Mouse (Mus musculus): ENCODE data around the gene Cidec. TPM values are rescaled to one million over a fixed set of nuclear protein-coding genes. Genes with fewer than 3 reads are reported as not detected.

The Cidec gene
- polyA plus RNA-seq, 1 experiment from 2014 or later, result not detected

DNA sequence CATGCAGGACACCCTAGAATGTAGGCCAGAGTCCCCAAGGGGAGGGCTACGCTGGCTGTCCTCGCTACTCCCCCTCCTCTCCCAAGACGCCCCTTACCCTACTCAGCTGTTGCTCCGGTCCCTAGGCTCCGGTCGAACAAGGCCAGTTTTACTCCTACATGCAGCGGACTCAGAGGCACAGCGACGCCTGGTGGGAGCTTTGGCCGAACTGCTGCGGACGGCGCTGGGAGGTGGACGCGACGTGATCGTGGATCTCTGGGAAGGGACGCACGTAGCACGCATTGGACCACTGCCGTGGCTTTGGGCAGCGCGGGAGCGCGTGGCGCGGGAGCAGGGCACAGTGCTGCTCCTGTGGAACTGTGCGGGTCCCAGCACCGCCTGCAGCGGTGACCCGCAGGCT, 33.9 kb upstream of the Cidec start:
- H3K4me2 ChIP-seq, result peak overlapping the region; percentile 79
- H3K36me3 ChIP-seq, result no peaks in the 10 kb centered on the region
- peak overlapping the region; percentile 53 for H3K9ac ChIP-seq (replicated peaks)
- no peak overlapping the region for H3K27ac ChIP-seq (replicated peaks)
- no peaks in the 10 kb centered on the region for H3K9me3 ChIP-seq (replicated peaks)
- 2% methylated on average over 31 of the region's 31 CpGs for WGBS
- peak overlapping the region; percentile 36 for H3K4me3 ChIP-seq (replicated peaks)
- peaks cover 19% of the 10 kb centered on the region for H3K4me1 ChIP-seq
- peaks cover 29% of the 10 kb centered on the region for H3K27me3 ChIP-seq (replicated peaks)
- peak; percentile 83 for ATAC-seq (ENCODE audit: low FRiP score)

DNA sequence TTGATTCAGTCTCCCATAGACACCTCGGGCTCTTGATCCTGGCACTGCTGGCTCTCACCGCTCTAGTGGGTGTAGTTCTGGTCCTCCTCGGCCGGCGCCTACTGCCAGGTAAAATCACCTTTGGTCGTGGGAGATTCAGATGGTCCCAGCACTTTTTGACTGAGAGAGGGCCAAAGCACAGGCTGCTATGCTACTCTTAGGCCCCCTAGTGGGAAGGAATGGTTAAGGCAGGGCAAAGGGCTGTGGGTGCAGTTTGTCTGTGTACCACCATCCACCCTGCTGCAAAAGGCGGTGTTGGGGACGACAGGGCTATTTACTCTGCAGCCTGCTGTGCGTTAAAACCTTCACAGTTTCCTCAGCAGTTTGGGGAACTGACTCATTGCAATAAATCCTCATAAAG, 33.5 kb upstream of the Cidec start:
- WGBS, result 6% methylated on average over 9 of the region's 9 CpGs
- Histone ChIP-seq H3K4me2 (peak overlapping the region; percentile 79), H3K4me1 (peaks cover 19% of the 10 kb centered on the region), H3K4me3 (replicated peaks) (peak overlapping the region; percentile 36), H3K9ac (replicated peaks) (peak overlapping the region; percentile 53; the same call in 1 of the 2 replicates), H3K9me3 (replicated peaks) (no peaks in the 10 kb centered on the region), H3K27me3 (replicated peaks) (peaks cover 29% of the 10 kb centered on the region), H3K36me3 (no peaks in the 10 kb centered on the region), H3K27ac (replicated peaks) (no peak overlapping the region)
- peak; percentile 77 for ATAC-seq (ENCODE audit: low FRiP score)

DNA sequence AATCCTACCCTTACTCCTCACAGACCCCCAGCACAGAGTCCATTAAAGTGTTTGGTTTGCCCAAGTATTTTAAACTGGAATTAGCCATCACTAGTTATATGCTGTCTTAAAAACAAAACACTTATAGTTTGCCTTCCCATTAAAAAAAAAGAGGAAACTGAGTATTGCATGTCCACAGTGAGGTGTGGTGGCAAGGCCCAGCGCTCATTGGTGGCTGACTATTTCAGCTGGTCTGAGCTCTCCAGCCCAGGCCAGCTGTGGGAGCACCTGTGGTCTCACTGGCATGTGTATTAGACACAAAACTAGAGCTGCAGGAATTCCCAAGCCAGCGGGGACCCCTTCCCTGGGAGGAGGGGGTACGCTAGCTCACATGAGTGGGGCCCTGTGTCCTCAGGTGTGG, 33.0 kb upstream of the Cidec start:
- peaks cover 29% of the 10 kb centered on the region for H3K27me3 ChIP-seq (replicated peaks)
- WGBS, result 67% methylated on average over 3 of the region's 3 CpGs
- ATAC-seq (ENCODE audit: low FRiP score), result no peak

GRCm38 (mm10) chr6:113465602-113466001, 30.0 kb upstream of the Cidec start:
- Histone ChIP-seq H3K4me1 (peaks cover 14% of the 10 kb centered on the region), H3K36me3 (no peaks in the 10 kb centered on the region), H3K27me3 (replicated peaks) (peaks cover 23% of the 10 kb centered on the region), H3K4me2 (no peak overlapping the region), H3K9me3 (replicated peaks) (no peaks in the 10 kb centered on the region), H3K9ac (replicated peaks) (no peak overlapping the region), H3K4me3 (replicated peaks) (no peak overlapping the region), H3K27ac (replicated peaks) (no peak overlapping the region)
- 63% methylated on average over 5 of the region's 5 CpGs for WGBS
- ATAC-seq (ENCODE audit: low FRiP score), result no peak

More for the DNA sequence above, 33.0 kb upstream of the Cidec start:
- no peak overlapping the region for H3K9ac ChIP-seq (replicated peaks)
- H3K27ac ChIP-seq (replicated peaks), result no peak overlapping the region
- peaks cover 19% of the 10 kb centered on the region for H3K4me1 ChIP-seq
- no peaks in the 10 kb centered on the region for H3K9me3 ChIP-seq (replicated peaks)
- H3K4me3 ChIP-seq (replicated peaks), result no peak overlapping the region
- no peak overlapping the region for H3K4me2 ChIP-seq
- H3K36me3 ChIP-seq, result no peaks in the 10 kb centered on the region

GRCm38 (mm10) chr6:113464040-113464439, 28.5 kb upstream of the Cidec start:
- H3K4me1 ChIP-seq, result peaks cover 4% of the 10 kb centered on the region
- WGBS, result 67% methylated on average over 7 of the region's 7 CpGs
- no peak for ATAC-seq (ENCODE audit: low FRiP score)

GRCm38 (mm10) chr6:113458635-113459034, 23.1 kb upstream of the Cidec start:
- Histone ChIP-seq H3K4me2 (no peak overlapping the region), H3K27ac (replicated peaks) (no peak overlapping the region), H3K4me1 (no peaks in the 10 kb centered on the region), H3K9ac (replicated peaks) (no peak overlapping the region), H3K9me3 (replicated peaks) (no peaks in the 10 kb centered on the region), H3K27me3 (replicated peaks) (0 out of 2 replicates have a peak, but pooled peaks cover 9% of the 10 kb centered on the region), H3K4me3 (replicated peaks) (no peak overlapping the region), H3K36me3 (no peaks in the 10 kb centered on the region)
- no peak for ATAC-seq (ENCODE audit: low FRiP score)
- 75% methylated on average over 10 of the region's 10 CpGs for WGBS

More at GRCm38 (mm10) chr6:113464040-113464439, 28.5 kb upstream of the Cidec start:
- Histone ChIP-seq H3K4me3 (replicated peaks) (no peak overlapping the region), H3K36me3 (no peaks in the 10 kb centered on the region), H3K27me3 (replicated peaks) (peaks cover 10% of the 10 kb centered on the region; the same call in 1 of the 2 replicates), H3K27ac (replicated peaks) (no peak overlapping the region), H3K9ac (replicated peaks) (no peak overlapping the region), H3K4me2 (no peak overlapping the region), H3K9me3 (replicated peaks) (no peaks in the 10 kb centered on the region)

- Histone ChIP-seq H3K36me3 (no peaks in the 10 kb centered on the region), H3K9me3 (replicated peaks) (no peaks in the 10 kb centered on the region), H3K4me1 (no peaks in the 10 kb centered on the region), H3K4me3 (replicated peaks) (no peak within 1 kb of the TSS), H3K27me3 (replicated peaks) (0 out of 2 replicates have a peak, but pooled peaks cover 5% of the 10 kb centered on the region), H3K27ac (replicated peaks) (no peak within 1 kb of the TSS), H3K9ac (replicated peaks) (no peak within 1 kb of the TSS), H3K4me2 (no peak within 1 kb of the TSS)
- 78% methylated on average over 10 of the region's 10 CpGs for WGBS
- no peak for ATAC-seq (ENCODE audit: low FRiP score)
These were observed 22.5 kb upstream of the Cidec start, which contains the start of gene Il17re for GRCm38 (mm10) chr6:113457952-113458534. TSS of gene Il17re (plus strand) at chr6:113458484.

DNA sequence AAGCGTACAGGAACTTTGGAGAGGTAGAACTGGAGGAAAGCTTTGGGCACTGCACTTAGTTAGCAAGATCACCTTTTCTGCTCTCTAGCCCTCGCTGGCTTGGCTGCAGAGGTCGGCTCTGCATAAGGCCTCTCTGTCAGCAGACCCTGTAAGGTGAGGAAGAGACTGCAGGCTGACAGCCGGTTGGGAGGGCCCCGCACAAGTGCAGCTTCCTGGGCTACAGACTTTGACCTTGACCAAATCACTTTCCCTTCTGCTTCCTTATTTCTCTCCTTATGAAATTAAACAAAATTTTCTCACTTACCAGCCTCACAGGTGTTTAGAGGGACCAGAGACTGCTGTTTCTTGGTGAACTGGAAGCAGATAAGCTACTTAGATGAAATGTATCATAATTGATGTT, 19.4 kb upstream of the Cidec start:
- no peak overlapping the region for H3K4me3 ChIP-seq (replicated peaks)
- no peak overlapping the region for H3K9ac ChIP-seq (replicated peaks)
- ATAC-seq (ENCODE audit: low FRiP score), result no peak
- H3K27me3 ChIP-seq (replicated peaks), result 0 out of 2 replicates have a peak, but pooled peaks cover 5% of the 10 kb centered on the region
- no peak overlapping the region for H3K27ac ChIP-seq (replicated peaks)
- no peaks in the 10 kb centered on the region for H3K36me3 ChIP-seq
- no peaks in the 10 kb centered on the region for H3K4me1 ChIP-seq
- no peak overlapping the region for H3K4me2 ChIP-seq
- 71% methylated on average over 5 of the region's 5 CpGs for WGBS
- no peaks in the 10 kb centered on the region for H3K9me3 ChIP-seq (replicated peaks)

GRCm38 (mm10) chr6:113451839-113452238, 16.3 kb upstream of the Cidec start:
- Histone ChIP-seq H3K4me3 (replicated peaks) (no peak overlapping the region), H3K4me1 (no peaks in the 10 kb centered on the region), H3K27me3 (replicated peaks) (no peaks in the 10 kb centered on the region), H3K9me3 (replicated peaks) (no peaks in the 10 kb centered on the region), H3K9ac (replicated peaks) (no peak overlapping the region), H3K4me2 (no peak overlapping the region), H3K36me3 (peaks cover 21% of the 10 kb centered on the region), H3K27ac (replicated peaks) (no peak overlapping the region)
- no peak for ATAC-seq (ENCODE audit: low FRiP score)
- 77% methylated on average over 2 of the region's 2 CpGs for WGBS

DNA sequence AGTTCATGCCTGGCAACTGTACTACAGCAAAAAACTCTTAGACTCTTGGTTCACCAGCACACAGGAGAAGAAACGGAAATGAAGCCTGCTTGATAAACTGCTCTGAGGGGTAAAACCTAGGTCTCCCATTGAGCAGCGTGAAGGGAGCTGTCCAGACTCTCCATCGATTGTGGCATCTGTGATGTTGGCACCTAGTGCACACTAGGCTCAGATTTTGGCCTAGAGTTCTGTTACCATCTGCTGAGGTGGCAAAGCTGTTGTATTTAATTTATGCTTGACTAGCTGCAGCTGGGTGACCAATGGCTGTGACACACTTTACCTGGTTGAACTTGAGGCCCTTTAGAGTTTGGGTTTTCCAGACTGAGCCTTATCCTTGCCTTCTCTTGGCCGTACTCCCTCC, 12.1 kb upstream of the Cidec start:
- H3K36me3 ChIP-seq, result peaks cover 29% of the 10 kb centered on the region
- H3K27ac ChIP-seq (replicated peaks), result no peak overlapping the region
- no peak overlapping the region for H3K9ac ChIP-seq (replicated peaks)
- no peaks in the 10 kb centered on the region for H3K27me3 ChIP-seq (replicated peaks)
- ATAC-seq (ENCODE audit: low FRiP score), result no peak
- no peaks in the 10 kb centered on the region for H3K9me3 ChIP-seq (replicated peaks)
- no peak overlapping the region for H3K4me3 ChIP-seq (replicated peaks)
- WGBS, result 91% methylated on average over 4 of the region's 4 CpGs
- H3K4me2 ChIP-seq, result no peak overlapping the region
- H3K4me1 ChIP-seq, result peaks cover 10% of the 10 kb centered on the region

GRCm38 (mm10) chr6:113444207-113444965, 8.8 kb upstream of the Cidec start:
- no peak overlapping the region for H3K4me2 ChIP-seq
- WGBS, result 87% methylated on average over 8 of the region's 8 CpGs
- peaks cover 15% of the 10 kb centered on the region for H3K4me1 ChIP-seq
- no peak overlapping the region for H3K9ac ChIP-seq (replicated peaks)
- no peaks in the 10 kb centered on the region for H3K9me3 ChIP-seq (replicated peaks)
- ATAC-seq (ENCODE audit: low FRiP score), result no peak
- H3K27ac ChIP-seq (replicated peaks), result no peak overlapping the region
- 0 out of 2 replicates have a peak, but pooled peaks cover 3% of the 10 kb centered on the region for H3K27me3 ChIP-seq (replicated peaks)
- H3K4me3 ChIP-seq (replicated peaks), result no peak overlapping the region
- peaks cover 26% of the 10 kb centered on the region for H3K36me3 ChIP-seq

DNA sequence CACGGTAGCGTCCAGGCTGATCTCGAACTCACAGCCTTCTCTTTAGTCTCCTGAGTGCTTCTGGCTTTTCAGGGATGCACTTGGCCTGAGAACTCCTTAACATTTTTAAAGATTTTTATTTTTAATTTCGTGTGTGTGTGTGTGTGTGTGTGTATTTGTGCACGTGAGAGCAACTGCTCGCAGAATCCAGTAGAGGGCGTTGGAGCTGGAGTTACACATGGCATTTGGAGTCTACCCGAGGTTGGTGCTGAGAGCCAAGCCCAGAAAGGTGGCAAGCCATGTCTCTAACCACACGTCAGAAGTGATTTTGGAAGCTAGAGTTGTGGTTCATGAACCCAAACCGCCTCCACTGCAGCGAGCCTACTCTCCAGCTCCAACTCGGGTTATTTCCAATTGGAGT, 7.5 kb upstream of the Cidec start:
- Histone ChIP-seq H3K4me1 (peaks cover 15% of the 10 kb centered on the region), H3K4me2 (peak overlapping the region; percentile 90), H3K4me3 (replicated peaks) (peak overlapping the region; percentile 95), H3K9ac (replicated peaks) (peak overlapping the region; percentile 97), H3K36me3 (peaks cover 20% of the 10 kb centered on the region), H3K9me3 (replicated peaks) (no peaks in the 10 kb centered on the region), H3K27ac (replicated peaks) (peak overlapping the region; percentile 85), H3K27me3 (replicated peaks) (0 out of 2 replicates have a peak, but pooled peaks cover 3% of the 10 kb centered on the region)
- no peak for ATAC-seq (ENCODE audit: low FRiP score)
- WGBS, result 50% methylated on average over 12 of the region's 12 CpGs

Data from neural tube, embryonic 15.5 days (tissue).